Mouse (Mus musculus) liver, embryonic 11.5 days (tissue): ENCODE measurements around the gene Igflr1. TPM values are rescaled to one million over a fixed set of nuclear protein-coding genes. Genes with fewer than 3 reads are reported as not detected.

Source experiments
- ATAC-seq: fragments of 200-750 bp; cut with Nextera tagmentation; replicated peaks from 2 replicates; pipeline ENCODE4 v1.8.0; 2017; ENCODE audit warnings: moderate number of reproducible peaks, mild to moderate bottlenecking, moderate TSS enrichment, moderate library complexity; ENCODE audit not compliant: low FRiP score
- DNase-seq: peaks from one replicate; pipeline ENCODE4 v3.0.0-alpha.2; 2017; ENCODE audit warnings: low spot score
- H3K27ac ChIP-seq: fragments of 300-500 bp; sonication (generic); 2 replicates; pipeline ENCODE4 v1.5.1; 2014; ENCODE audit warnings: mild to moderate bottlenecking, low read depth, low read length, control low read depth
- H3K27me3 ChIP-seq: fragments of 300-500 bp; sonication (generic); replicated peaks from 2 replicates; pipeline ENCODE4 v1.6.1; 2014; ENCODE audit warnings: low read length, mixed read lengths; ENCODE audit not compliant: control insufficient read depth, insufficient read depth
- H3K36me3 ChIP-seq: fragments of 300-500 bp; sonication (generic); 2 replicates; pipeline ENCODE4 v1.6.1; 2014; ENCODE audit warnings: mild to moderate bottlenecking, low read length, moderate library complexity, mixed read lengths; ENCODE audit not compliant: control insufficient read depth, insufficient read depth
- H3K4me1 ChIP-seq: fragments of 300-500 bp; sonication (generic); replicated peaks from 2 replicates; pipeline ENCODE4 v1.6.1; 2014; ENCODE audit warnings: low read length, mixed read lengths; ENCODE audit not compliant: control insufficient read depth, insufficient read depth
- H3K4me2 ChIP-seq: fragments of 300-500 bp; sonication (generic); 2 replicates; pipeline ENCODE4 v1.6.1; 2014; ENCODE audit warnings: mild to moderate bottlenecking, control low read depth, moderate library complexity
- H3K4me3 ChIP-seq: fragments of 300-500 bp; sonication (generic); 2 replicates; pipeline ENCODE4 v1.5.1; 2014; ENCODE audit warnings: low read depth, low read length, control low read depth
- H3K9ac ChIP-seq: fragments of 300-500 bp; sonication (generic); 2 replicates; pipeline ENCODE4 v1.6.1; 2014; ENCODE audit warnings: low read depth, low read length, control low read depth
- H3K9me3 ChIP-seq: fragments of 300-500 bp; sonication (generic); 2 replicates; pipeline ENCODE4 v1.6.1; 2016; ENCODE audit warnings: low read length, inconsistent platforms, mixed read lengths; ENCODE audit not compliant: control insufficient read depth
- WGBS: fragments of 180-500 bp; shearing (Covaris S2); extraction: QIAGEN DNeasy Blood & Tissue Kit; methylation state at CpG from one replicate; pipeline ENCODE4 v1.1.7; 2014; 5-methylcytosine and 5-hydroxymethylcytosine counted together
- polyA plus RNA-seq: library from polyadenylated mRNA; unstranded; fragments of >200 nt; fragmentation: Nextera tagmentation; extraction: Ambion mirVana; gene quantifications from 2 replicates; pipeline ENCODE4 v1.2.1, GENCODE M21; 2014

The Igflr1 gene
- polyA plus RNA-seq, 1 experiment from 2014 or later = 3.7 TPM

DNA sequence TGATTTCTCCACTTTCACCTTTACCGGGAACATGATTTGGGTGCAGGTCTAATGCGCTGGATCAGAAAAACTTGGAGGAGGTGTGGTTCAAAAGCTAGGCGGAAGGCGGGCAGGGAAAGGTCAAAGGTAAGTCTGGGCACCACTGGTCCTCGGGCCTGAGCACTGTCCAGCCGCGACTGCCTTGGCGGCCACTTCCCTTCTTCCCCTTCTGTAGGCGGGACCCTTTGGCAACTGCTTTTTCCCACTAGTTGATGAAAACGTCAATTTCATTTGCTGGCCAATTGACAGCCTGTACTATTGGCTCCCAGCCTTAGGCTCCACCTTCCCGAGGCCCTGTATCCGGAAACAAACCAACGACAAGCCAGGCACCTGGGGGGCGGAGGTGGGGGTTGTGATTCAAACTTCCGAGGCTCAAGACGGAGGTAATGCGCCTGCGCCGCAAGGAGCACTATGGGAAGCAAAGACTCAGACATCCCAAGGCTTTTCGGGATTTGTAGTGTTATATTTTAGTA, 5.7 kb upstream of the Igflr1 start, which contains the start of gene Lin37:
Lin37 (minus strand) TSS at position 396 of the 512 bp plus-strand sequence.
- peak within 1 kb of the TSS; percentile 72 for H3K9ac ChIP-seq
- H3K27ac ChIP-seq = peak within 1 kb of the TSS; percentile 62; the same call in 1 of the 2 replicates
- no peaks in the 10 kb centered on the region for H3K9me3 ChIP-seq
- peak within 1 kb of the TSS; percentile 75 for H3K4me2 ChIP-seq
- peak; percentile 86 for DNase-seq
- H3K4me3 ChIP-seq = peak within 1 kb of the TSS; percentile 75
- peaks cover 21% of the 10 kb centered on the region for H3K36me3 ChIP-seq
- H3K4me1 ChIP-seq = peaks cover 17% of the 10 kb centered on the region
- H3K27me3 ChIP-seq = no peaks in the 10 kb centered on the region
- WGBS = under 1% methylated on average over 20 of the region's 20 CpGs
- peak; percentile 81 for ATAC-seq

DNA sequence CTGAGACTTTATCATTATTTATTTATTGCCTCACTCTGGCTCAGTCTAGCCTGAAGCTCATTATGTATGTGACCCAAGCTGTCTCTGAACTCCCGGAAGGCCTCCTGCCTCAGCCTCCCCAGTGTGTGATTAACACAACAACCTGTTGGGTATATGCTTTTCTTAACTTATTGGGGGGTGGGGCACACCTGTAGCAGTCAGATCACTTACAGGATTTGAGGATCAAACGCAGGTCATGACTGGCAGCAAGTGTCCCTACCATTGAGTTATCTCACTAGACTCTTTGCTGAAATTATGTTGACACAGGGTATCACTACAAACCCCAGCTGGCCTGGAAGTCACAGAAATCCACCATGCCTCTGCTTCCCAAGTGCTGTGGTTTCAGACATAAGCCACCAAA, 4.9 kb upstream of the Igflr1 start:
- H3K27me3 ChIP-seq = no peaks in the 10 kb centered on the region

DNA sequence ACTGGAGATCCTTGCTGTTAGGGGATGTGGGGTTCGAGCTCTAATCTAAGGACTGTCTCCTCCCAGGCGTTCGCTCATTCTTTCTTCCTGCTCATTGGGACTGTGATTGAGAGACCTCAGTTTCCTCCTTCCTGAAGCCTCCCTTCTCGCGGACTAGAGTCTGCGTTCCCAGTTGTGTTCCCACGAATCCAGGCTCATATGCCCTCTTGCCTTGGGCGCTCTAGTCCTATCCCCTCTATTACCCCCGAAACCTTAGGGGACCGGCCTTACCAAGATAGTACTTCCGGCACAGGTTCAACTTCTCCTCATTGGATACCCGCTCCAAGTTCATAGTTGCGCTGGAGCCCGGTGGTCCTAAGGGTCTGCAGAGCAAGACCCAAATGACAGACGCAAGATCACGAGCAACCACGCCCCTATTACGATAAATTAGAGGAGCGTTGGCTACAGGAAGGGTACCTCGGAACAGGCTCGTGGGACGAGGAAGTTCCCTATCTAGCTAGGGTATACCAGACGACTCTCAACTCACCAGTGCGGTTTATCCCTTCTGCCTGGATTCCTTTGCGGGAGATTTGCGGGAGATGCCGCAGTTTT, 2.6 kb upstream of the Igflr1 start:
- no peaks in the 10 kb centered on the region for H3K9me3 ChIP-seq
- peak overlapping the region; percentile 74 for H3K9ac ChIP-seq
- H3K4me3 ChIP-seq = peak overlapping the region; percentile 81
- H3K27ac ChIP-seq = peak overlapping the region; percentile 51; the same call in 1 of the 2 replicates
- H3K4me2 ChIP-seq = peak overlapping the region; percentile 80
- no peaks in the 10 kb centered on the region for H3K27me3 ChIP-seq
- DNase-seq = peak; percentile 44
- peaks cover 17% of the 10 kb centered on the region for H3K4me1 ChIP-seq
- H3K36me3 ChIP-seq = peaks cover 5% of the 10 kb centered on the region; the same call in 1 of the 2 replicates
- WGBS = under 1% methylated on average over 27 of the region's 27 CpGs
- 0 out of 2 replicates have a peak, but pooled peaks have one; percentile 5 for ATAC-seq

More for the DNA sequence above, 4.9 kb upstream of the Igflr1 start:
- WGBS = 63% methylated on average over 2 of the region's 2 CpGs
- Histone ChIP-seq H3K4me1 (peaks cover 17% of the 10 kb centered on the region), H3K27ac (no peak overlapping the region), H3K36me3 (peaks cover 15% of the 10 kb centered on the region), H3K9ac (no peak overlapping the region), H3K4me2 (peak overlapping the region; percentile 75), H3K9me3 (no peaks in the 10 kb centered on the region), H3K4me3 (0 out of 2 replicates have a peak overlapping the region, but pooled peaks have one; percentile 75)
- DNase-seq (no peak), ATAC-seq (no peak)

DNA sequence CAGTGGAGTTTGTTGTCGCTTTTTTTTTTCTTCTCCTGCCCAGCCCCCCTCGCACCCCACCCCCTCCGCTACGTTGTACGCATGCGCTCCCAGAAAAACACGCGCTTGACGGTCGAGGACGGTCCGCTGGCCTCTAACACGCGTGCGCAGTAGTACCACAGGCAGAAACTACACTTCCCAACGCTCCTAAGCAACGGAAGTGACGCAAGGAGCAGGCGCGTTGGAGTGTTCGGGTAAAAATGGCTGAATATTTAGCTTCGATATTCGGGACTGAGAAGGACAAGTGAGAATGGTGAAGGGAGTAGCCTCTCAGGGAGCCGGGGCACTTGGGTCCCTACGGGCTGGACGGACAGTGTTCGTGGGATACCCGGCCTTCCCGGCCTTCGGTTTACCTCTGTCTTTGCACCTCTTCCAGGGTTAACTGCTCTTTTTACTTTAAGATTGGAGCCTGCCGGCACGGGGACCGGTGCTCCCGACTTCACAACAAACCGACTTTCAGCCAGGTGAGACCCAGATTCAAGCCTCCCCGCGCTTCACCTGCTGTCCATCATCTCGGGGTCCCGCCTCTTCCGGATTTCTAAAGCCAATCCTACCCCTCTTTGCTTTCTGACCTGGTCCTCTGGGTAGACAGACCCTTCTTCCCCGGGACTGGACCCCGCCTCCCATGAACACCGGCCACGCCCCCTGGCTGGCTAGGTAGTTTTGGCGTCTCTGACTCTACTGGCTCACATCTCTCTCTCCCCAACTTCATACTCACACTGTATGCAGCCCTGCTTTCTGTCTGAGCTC, 1.9 kb upstream of the Igflr1 start, which contains the start of the genes U2af1l4, Gm49396 and Psenen:
U2af1l4 (plus strand) TSS at position 185 of the 789 bp plus-strand sequence.
Gm49396 (plus strand) TSS at position 228 of the 789 bp plus-strand sequence.
Psenen (minus strand) TSS at position 511 of the 789 bp plus-strand sequence.
- peaks cover 14% of the 10 kb centered on the region for H3K4me1 ChIP-seq
- H3K27me3 ChIP-seq = no peaks in the 10 kb centered on the region
- peak within 1 kb of the TSS; percentile 84 for H3K4me2 ChIP-seq
- H3K4me3 ChIP-seq = peak within 1 kb of the TSS; percentile 81
- DNase-seq (peak; percentile 91), ATAC-seq (peak; percentile 83)
- no peaks in the 10 kb centered on the region for H3K9me3 ChIP-seq
- peaks cover 9% of the 10 kb centered on the region; the same call in 1 of the 2 replicates for H3K36me3 ChIP-seq
- H3K27ac ChIP-seq = peak within 1 kb of the TSS; percentile 97
- WGBS = under 1% methylated on average over 45 of the region's 45 CpGs
- H3K9ac ChIP-seq = peak within 1 kb of the TSS; percentile 74

DNA sequence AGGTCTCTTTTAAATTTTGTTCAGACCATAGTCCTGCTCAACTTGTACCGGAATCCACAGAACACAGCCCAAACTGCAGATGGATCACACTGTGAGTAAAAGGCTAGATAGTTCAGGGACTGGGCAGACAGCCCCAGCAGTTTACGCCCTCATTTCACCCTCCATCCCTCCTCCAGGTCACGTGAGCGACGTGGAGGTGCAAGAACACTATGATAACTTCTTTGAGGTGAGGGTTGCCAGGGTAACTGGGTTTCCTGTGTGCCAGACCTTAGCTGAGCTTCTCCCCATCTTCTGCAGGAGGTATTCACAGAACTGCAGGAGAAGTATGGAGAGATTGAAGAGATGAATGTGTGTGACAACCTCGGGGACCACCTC, 1.3 kb upstream of the Igflr1 start:
- no peak for DNase-seq
- H3K36me3 ChIP-seq = peaks cover 12% of the 10 kb centered on the region
- H3K9me3 ChIP-seq = no peaks in the 10 kb centered on the region
- peak overlapping the region; percentile 97 for H3K27ac ChIP-seq
- H3K4me3 ChIP-seq = peak overlapping the region; percentile 81
- H3K9ac ChIP-seq = peak overlapping the region; percentile 74
- 29% methylated on average over 6 of the region's 6 CpGs for WGBS
- no peak for ATAC-seq
- H3K4me1 ChIP-seq = peaks cover 9% of the 10 kb centered on the region
- H3K27me3 ChIP-seq = no peaks in the 10 kb centered on the region
- H3K4me2 ChIP-seq = peak overlapping the region; percentile 84

DNA sequence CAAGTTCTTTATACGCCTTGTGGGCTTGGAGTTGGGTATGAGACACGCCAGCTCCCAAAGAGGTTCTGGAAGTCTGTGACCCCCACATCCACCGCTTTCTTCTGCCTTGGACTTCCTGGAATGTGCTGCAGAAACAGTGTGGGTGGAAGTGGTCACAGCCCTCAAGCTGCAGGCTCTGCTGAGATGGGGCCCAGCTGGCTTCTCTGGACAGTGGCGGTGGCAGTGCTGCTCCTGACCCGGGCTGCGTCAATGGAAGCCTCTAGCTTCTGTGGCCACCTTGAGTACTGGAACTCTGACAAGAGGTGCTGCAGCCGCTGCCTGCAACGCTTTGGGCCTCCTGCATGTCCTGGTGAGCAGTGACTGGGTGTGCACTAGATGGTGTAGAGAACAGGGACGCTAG, 806 bp downstream of the Igflr1 start:
- Histone ChIP-seq H3K27ac (no peak overlapping the region), H3K9ac (no peak overlapping the region), H3K36me3 (peaks cover 23% of the 10 kb centered on the region), H3K27me3 (no peaks in the 10 kb centered on the region), H3K9me3 (no peaks in the 10 kb centered on the region), H3K4me2 (no peak overlapping the region), H3K4me1 (peaks cover 9% of the 10 kb centered on the region), H3K4me3 (no peak overlapping the region)
- no peak for DNase-seq
- 83% methylated on average over 9 of the region's 9 CpGs for WGBS
- ATAC-seq = no peak

DNA sequence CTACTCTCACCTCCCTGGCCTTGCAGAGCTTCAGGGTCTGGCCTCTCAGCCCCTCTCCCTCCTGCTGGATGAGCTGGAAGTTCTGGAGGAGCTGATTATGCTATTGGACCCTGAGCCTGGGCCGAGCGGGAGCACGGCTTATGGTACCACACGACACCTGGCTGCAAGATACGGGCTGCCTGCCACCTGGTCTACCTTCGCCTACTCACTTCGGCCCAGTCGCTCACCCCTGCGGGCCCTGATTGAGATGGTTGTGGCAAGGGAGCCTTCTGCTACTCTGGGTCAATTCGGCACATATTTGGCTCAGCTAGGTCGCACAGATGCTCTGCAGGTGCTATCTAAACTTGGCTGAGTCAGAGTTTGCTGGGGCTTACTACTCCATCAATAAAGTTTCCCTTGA, 2.3 kb downstream of the Igflr1 start:
- Histone ChIP-seq H3K9me3 (no peaks in the 10 kb centered on the region), H3K27me3 (no peaks in the 10 kb centered on the region), H3K36me3 (peaks cover 33% of the 10 kb centered on the region), H3K9ac (no peak overlapping the region), H3K4me2 (no peak overlapping the region), H3K4me3 (no peak overlapping the region), H3K27ac (no peak overlapping the region), H3K4me1 (peaks cover 13% of the 10 kb centered on the region)
- WGBS = 91% methylated on average over 11 of the region's 11 CpGs
- DNase-seq (no peak), ATAC-seq (no peak)

DNA sequence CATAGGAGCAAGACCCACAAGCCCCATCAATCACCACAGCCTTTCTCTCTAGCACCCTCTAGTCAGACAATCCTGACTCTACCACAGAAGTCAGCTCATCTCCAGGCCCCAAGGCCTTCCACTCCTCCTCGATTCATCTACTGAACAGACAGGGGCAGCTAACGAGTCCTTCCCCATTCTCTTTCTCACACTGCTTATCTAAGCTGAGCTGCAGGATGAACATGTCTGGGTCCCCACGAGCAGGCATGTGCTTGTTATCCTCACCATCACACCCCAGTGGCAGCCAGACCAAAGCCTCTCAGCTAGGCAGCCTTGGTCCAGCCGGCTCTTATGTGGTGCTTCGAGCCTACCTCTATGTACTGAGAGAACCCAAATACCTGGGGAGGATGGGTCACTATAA, 7.2 kb downstream of the Igflr1 start:
- H3K36me3 ChIP-seq = peaks cover 78% of the 10 kb centered on the region
- H3K4me3 ChIP-seq = no peak overlapping the region
- peak; percentile 18; the same call in 1 of the 2 replicates for ATAC-seq
- H3K9ac ChIP-seq = 0 out of 2 replicates have a peak overlapping the region, but pooled peaks have one; percentile 14
- no peak overlapping the region for H3K27ac ChIP-seq
- H3K27me3 ChIP-seq = no peaks in the 10 kb centered on the region
- no peak overlapping the region; the same call in 1 of the 2 replicates for H3K4me2 ChIP-seq
- WGBS = 70% methylated on average over 5 of the region's 5 CpGs
- no peaks in the 10 kb centered on the region for H3K9me3 ChIP-seq
- no peak for DNase-seq
- H3K4me1 ChIP-seq = peaks cover 10% of the 10 kb centered on the region
